Mouse (Mus musculus) adrenal gland, postnatal 25 days (tissue): ENCODE data around the gene Tfrc. TPM values are rescaled to one million over a fixed set of nuclear protein-coding genes. Genes with fewer than 3 reads are reported as not detected.
A peak's percentile ranks its signal among the peaks of the same experiment; 100 is the strongest.

Experiments
- DNase-seq: peaks from one replicate; pipeline ENCODE4 v3.0.0; 2021; ENCODE audit warnings: mixed read lengths
- long read RNA-seq: library from polyadenylated mRNA; stranded (forward); transcript quantifications from one replicate; pipeline ENCODE4 v2.0.0, GENCODE M21; 2021
- total RNA-seq: library from RNA; stranded (reverse); gene quantifications from 2 replicates; pipeline ENCODE4 v1.2.3, GENCODE M21; 2021

Gene Tfrc
- total RNA-seq = 37.9 and 42.6 TPM in 2 replicates
- long read RNA-seq, full-length matches to known transcripts = 4 of 13 reads
- long read RNA-seq, partial matches to known transcripts = 5 of 13 reads
- long read RNA-seq, other reads (novel, unspliced or antisense) = 4 of 13 reads

DNA sequence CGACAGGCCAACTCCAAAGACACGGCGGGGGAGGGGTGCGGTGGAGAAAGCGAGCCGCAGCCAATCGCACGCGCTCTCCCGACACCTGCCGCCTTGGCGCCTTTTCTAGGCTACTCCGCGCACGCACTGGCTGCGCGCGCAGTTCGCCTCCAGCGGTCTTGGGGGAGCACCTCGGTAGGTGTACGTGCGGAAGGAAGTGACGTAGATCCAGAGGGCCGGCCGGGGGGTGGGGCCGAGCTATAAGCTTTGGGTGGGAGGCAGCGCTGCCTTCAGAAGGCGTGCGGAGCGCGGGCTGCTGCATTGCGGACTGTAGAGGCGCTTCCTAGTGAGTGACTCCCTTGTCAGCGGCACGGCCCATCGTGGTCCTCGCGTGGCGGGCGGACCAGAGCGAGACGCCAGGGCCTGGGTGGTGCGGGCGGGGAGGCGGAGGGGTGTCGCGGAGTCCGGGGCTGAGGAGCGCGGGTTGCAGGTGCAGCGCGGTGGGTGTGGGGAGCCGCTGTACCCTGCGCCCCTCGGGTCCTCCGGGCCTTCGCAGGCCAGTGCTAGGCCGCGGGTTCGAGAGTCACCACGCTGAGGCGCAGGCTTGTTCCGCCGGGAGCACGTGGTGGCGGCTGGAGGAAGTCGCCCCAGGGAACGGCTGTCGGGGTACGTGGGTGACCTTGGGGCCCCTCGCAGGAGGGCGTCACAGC, at the start of gene Tfrc:
Gene Tfrc, plus strand, starts transcription at position 209 of the 689 bp plus-strand sequence.
- peak; percentile 97 for DNase-seq

DNA sequence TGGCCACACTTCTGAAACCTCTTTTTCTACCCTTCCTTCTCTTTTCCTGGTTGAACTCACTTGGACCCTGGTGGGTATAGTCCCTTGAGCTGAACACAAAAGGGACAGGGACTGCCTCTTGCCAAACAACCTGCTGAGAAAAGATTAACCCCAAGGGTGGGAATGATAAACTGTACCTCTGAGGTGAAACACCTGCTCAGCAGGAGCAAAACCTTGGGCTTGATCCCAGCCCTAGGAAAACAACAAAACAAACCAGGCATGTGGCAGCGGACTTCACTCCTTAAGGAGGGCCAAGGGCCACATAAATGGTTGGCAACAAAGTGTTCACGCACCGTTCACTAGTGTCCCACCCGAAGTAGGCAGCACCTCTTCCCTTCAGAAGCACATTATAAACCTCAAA, 49.2 kb upstream of the Tfrc start:
- no peak for DNase-seq

DNA sequence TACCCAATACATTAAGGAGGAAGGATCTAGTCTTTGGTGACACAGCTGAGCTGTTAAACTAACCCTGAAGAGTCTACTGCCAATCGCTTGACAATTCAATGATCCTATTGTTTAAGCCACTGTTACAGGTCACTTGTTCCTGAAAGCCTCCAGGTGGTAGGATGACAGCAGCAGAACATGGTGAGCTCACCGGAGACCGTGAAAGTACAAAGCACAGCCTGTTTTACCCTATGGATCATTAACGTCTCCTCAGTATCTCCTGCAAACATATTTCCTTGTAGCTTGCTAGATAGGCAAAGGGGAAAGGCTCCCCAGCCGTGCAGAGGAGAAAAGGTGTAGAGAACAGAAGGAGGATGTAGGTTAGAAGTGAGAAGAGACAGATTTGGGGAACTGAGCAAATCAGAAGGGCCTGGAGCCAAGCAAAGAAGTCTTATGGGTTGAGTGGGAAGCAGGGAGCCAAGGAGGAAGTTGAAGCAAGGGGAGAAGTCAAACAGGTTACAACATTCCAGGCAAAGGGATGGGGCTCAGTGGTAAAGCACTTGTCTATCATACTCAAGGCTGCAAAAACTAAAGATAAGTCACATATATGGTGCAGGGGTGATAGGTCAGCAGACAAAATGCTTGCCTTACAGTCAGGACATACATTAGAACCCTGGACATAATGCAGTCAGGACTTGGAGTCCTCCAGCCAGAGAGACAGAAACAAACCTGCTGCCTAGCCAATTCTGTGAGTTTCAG, 45.5 kb upstream of the Tfrc start:
- no peak for DNase-seq

DNA sequence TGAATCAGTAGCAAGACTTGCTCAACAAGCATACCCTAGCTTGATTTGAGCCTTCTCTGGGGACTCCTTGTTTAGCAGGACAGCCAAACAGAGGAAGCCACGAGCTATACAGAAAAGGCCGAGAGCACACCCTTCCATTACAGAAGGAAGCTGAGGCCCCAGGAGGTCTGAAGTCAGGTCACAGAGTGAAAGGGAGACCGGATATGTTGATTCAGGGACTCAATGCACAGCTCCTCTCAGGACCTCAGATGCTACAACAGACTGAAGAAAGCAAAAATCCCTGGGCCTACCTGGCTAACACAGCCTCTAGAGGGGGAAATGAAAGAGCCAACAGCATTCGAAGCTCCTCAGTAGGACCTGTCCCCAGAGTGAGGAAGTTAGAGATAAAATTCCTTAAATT, 41.4 kb upstream of the Tfrc start:
- DNase-seq = no peak

GRCm38 (mm10) chr16:32568401-32568800, 40.3 kb upstream of the Tfrc start:
- no peak for DNase-seq

DNA sequence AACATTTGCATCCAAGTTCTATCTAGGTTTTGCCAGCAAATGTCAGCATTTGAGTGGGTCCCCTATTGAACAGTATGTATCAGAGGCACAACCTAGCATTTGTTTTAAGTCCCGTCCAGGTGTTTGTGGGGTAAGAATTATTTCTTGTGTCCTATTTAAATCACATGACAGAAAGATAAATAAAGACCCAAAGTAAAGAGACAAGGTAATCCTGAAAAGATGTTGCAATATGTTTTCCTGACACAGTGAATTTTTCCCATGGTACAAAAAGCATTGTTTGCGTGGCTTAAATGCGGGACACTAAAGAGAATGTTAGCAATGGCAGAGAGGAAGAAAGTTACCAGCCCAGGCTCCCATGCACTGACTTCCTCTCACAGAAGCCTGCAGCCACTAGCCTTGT, 38.7 kb upstream of the Tfrc start:
- DNase-seq = no peak

DNA sequence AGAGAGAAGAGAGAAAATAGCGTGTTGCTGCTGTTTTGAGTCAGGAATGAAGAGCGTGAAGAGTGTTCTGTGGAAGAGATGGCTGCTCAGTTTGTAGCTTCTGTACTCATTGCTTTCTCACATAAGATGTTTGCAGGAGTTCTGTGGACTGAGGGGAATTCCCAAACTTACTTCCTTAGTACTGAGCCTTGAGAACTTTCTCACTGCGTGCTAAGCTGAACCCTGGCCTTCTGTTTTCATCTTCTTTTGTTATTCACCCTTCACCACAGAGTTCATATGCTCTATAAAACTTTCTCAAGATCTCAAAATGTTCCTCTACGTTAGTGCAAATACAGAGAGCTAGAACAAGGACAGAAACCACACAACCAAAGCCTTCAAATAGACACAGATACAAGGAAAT, 36.2 kb upstream of the Tfrc start:
- no peak for DNase-seq

DNA sequence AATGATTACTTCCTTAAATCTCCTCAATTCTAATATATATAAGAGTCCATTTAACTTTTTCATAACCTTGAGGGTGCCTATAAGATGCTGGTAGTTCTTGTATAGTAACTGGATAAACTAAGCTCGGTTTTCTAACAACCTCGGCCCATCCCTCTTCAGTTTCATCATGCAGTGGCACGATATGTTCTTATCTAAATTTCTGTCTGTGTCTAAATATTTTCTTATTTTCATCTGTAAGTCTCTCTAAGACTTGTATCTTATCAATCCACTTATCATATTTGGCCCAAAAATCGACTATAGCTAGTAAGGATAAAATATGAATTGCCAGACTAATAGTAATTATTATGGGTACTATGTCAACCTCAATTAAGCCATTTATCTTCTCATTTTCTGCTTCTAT, 22.2 kb upstream of the Tfrc start:
- no peak for DNase-seq

DNA sequence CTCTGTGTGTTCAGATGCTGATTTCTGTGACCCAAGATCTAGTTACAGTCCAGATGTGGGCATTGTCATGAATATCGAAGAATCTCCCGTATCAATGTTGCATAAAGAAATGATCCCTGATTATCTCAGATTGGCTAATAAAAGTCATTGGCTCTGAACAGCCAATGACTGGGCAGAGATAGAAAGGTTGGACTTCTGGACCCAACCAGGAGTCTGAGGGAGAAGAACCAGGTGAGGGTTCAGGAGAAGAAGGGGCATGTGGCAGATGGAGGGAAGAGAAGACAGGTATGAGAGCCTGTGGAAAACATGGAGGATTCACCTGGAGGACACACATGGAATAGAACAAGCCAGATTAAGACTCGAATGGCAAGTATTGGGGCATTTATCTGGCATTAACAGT, 20.2 kb upstream of the Tfrc start:
- no peak for DNase-seq

GRCm38 (mm10) chr16:32591521-32591920, 17.2 kb upstream of the Tfrc start:
- no peak for DNase-seq

DNA sequence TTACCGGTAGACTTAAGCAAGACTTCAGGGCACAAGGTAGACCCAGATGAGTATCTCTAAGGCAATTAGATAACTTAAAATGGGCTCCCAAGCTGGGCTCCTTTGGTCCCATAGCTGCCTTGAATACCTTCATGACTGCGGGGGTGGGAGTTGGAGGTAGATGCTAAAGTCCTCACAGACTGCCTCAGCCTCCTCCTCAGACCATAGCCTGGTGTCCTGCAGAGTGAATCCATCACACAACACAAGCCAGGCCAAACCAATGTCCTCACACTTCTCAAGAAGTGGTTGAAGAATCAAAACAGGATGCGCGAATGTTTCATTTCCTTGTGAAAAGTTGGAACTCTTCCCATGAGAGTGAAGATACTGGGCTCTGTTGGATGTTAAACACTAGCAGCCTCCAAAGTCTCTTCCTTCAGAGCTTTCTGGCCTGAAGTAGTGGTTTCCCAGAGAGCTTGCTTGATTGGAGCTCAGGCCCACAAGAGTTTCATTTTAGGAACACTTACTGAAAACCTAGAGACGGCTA, 15.4 kb upstream of the Tfrc start:
- DNase-seq = no peak

GRCm38 (mm10) chr16:32593916-32594315, 14.8 kb upstream of the Tfrc start:
- DNase-seq = no peak

- no peak for DNase-seq
Observed at GRCm38 (mm10) chr16:32594701-32595100, 14.0 kb upstream of the Tfrc start.

- peak; percentile 7 for DNase-seq
Observed at GRCm38 (mm10) chr16:32595142-32595855, 13.4 kb upstream of the Tfrc start.

GRCm38 (mm10) chr16:32597909-32598381, 10.8 kb upstream of the Tfrc start:
- peak; percentile 16 for DNase-seq

GRCm38 (mm10) chr16:32599151-32599550, 9.6 kb upstream of the Tfrc start:
- no peak for DNase-seq

- no peak for DNase-seq
Observed at GRCm38 (mm10) chr16:32602193-32602685, 6.5 kb upstream of the Tfrc start.

GRCm38 (mm10) chr16:32607562-32608343, 967 bp upstream of the Tfrc start:
- DNase-seq = no peak

DNA sequence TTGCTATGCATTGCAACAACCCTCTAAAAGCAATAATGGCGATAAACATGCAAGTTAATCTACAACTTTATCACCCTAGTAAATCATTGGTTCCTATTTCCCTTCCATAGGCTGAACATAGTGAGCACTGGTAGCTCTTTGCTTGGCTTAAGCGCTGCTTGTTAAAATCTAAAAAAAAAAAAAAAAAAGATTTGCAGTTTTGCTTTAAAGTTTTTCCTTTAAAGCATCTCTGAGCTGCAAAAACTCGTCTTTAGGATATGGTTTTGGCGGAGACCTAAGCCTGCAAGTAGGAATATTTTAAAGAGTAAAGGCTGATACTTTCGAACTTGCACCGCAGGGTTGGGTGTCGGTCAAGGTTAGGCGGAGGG, 392 bp upstream of the Tfrc start:
- DNase-seq = no peak

DNA sequence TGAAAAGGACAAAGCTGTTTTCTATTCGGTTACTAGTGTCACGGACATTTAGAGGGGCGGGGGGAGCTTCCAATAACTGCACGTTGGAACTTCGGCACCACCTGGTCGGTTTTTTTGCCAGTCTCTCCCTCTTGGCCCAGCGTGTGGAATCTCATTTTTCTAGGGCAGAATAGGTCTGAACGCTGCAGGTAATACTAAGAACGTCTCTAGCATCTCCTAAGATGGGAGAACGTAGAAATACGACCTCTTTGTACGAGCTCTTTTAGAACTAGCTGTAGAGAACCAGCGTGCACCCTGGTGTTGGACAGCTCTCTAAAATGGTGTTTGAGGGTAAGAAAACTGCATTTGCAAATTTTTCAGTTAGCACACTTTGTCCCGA, 670 bp downstream of the Tfrc start:
- no peak for DNase-seq

DNA sequence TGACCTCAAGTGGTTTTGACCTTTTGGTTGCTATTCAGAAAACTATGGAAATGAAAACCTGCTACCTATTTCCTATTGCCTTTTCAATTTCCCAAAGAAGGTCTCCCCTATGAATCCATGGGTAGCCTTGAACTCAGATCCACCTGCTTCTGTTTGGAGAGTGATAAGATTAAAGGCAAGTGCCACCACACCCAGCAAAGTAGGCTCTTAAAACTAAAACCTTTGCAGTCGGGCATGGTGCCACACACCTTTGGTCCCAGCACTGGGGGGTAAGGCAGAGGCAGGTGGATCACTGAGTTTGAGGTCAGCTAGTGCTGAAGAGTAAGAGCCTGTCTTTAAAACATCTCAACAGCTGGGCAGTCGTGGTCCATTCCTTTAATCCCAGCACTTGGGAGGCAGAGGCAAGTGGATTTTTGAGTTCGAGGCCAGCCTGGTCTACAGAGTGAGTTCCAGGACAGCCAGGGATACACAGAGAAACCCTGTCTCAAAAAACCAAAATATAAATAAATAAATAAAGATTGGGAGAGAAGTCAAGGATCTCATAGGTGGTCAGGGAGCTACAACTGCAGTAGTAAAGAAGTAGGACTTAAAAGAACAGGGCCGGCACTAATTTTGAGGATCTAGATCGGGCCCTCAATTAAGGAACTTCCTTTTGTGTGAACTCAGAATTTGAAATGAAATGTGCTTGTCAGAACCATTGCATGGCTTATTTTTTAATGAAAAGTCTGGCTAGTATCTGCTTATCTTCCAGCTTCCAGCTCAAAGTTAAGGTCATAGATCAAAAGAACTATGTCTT, 1.9 kb downstream of the Tfrc start:
- DNase-seq = no peak
